Mouse (Mus musculus) heart, postnatal 0 days (tissue): ENCODE measurements at regions not wholly inside any gene's neighbourhood (a gene's known extent, or its start where the extent isn't known, plus 50 kb on each side); places are given as distances from the start of the nearest gene placed in this dataset.

Source experiments
- CTCF ChIP-seq: IDR thresholded peaks from 2 replicates; pipeline ENCODE4 v1.5.1; 2016; ENCODE audit warnings: antibody characterized with exemption, control low read depth, low read depth
- EP300 ChIP-seq: IDR thresholded peaks from 2 replicates; pipeline ENCODE4 v1.6.1; 2016; ENCODE audit warnings: antibody characterized with exemption, low read depth

DNA sequence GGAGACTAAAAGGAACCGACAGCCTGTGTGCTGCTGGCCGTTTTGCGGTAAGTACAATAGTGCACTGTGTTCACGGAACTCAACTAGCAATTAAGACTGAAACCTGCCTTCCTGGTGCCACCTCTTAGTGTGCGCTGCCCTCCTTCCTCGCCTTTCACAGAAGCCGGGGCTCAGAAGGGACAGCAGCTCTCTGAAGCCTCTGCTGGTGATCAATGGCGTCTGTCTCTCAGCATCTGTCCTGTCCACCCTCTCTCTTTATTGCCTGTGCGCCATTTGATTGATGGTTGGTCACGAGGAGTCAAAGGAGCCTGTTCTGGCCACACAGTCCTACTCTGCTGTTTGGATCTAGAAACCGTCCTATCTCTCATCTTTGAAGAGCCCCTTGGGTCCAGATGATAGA lies 214.4 kb upstream of the Srek1ip1 start:
- TF ChIP-seq EP300 (no peak), CTCF (no peak)
